Mouse (Mus musculus) MEL (cell line): ENCODE results near the gene Sertad1. TPM values are rescaled to one million over a fixed set of nuclear protein-coding genes. Genes with fewer than 3 reads are reported as not detected.

Source experiments
- DNase-seq: peaks from one replicate; pipeline ENCODE4 v3.0.0; 2011; ENCODE audit warnings: low read depth, low spot score
- H3K27ac ChIP-seq: 2 replicates; pipeline ENCODE4 v1.5.1; 2012; ENCODE audit warnings: low read depth, mild to moderate bottlenecking, control low read depth, low read length, moderate library complexity; ENCODE audit not compliant: control insufficient read depth
- H3K27me3 ChIP-seq, 2 experiments: fragments of 150-350 bp in 1 of 2; sonication (generic) in 1 of 2; 2 replicates each; pipeline ENCODE4 v1.6.1; 2012; ENCODE audit warnings: low read length in 2 of 2, mild to moderate bottlenecking in 2 of 2, improper control_type of control experiment in 1 of 2, moderate library complexity in 1 of 2; ENCODE audit not compliant: insufficient read depth in 2 of 2, control insufficient read depth in 1 of 2
- H3K36me3 ChIP-seq, 2 experiments: 2 replicates each; pipeline ENCODE4 v1.6.1; 2012 to 2014; ENCODE audit warnings: low read length in 2 of 2, improper control_type of control experiment in 1 of 2, inconsistent platforms in 1 of 2, mild to moderate bottlenecking in 1 of 2; ENCODE audit not compliant: insufficient read depth in 2 of 2, control insufficient read depth in 1 of 2
- H3K4me1 ChIP-seq, 2 experiments: fragments of 150-350 bp in 1 of 2; sonication (generic) in 1 of 2; 2 replicates each; pipeline ENCODE4 v1.6.1; 2012; ENCODE audit warnings: low read length in 2 of 2, improper control_type of control experiment in 1 of 2, mild to moderate bottlenecking in 1 of 2; ENCODE audit not compliant: insufficient read depth in 2 of 2, control insufficient read depth in 1 of 2
- H3K4me3 ChIP-seq, 2 experiments: fragments of 150-350 bp in 1 of 2; sonication (generic) in 1 of 2; 2 replicates each; pipeline ENCODE4 v1.5.1; 2012; ENCODE audit warnings: low read depth in 2 of 2, low read length in 2 of 2, mild to moderate bottlenecking in 2 of 2, moderate library complexity in 2 of 2, control low read depth in 1 of 2, improper control_type of control experiment in 1 of 2; ENCODE audit not compliant: control insufficient read depth in 1 of 2, insufficient read depth in 1 of 2
- H3K79me2 ChIP-seq: 2 replicates; pipeline ENCODE4 v1.6.1; 2012; ENCODE audit warnings: mild to moderate bottlenecking, low read length, moderate library complexity; ENCODE audit not compliant: control insufficient read depth, poor library complexity, insufficient read depth
- H3K9ac ChIP-seq: 2 replicates; pipeline ENCODE4 v1.6.1; 2012; ENCODE audit warnings: low read depth, mild to moderate bottlenecking, control low read depth, low read length, moderate library complexity; ENCODE audit not compliant: control insufficient read depth, poor library complexity, severe bottlenecking
- H3K9me3 ChIP-seq: fragments of 150-350 bp; sonication (generic); replicated peaks from 2 replicates; pipeline ENCODE4 v1.6.1; 2012; ENCODE audit warnings: mild to moderate bottlenecking, low read length, improper control_type of control experiment, moderate library complexity; ENCODE audit not compliant: insufficient read depth
- BHLHE40 ChIP-seq: IDR thresholded peaks from 2 replicates; pipeline ENCODE4 v1.6.1; 2012; ENCODE audit warnings: low read depth, mild to moderate bottlenecking, inconsistent platforms, low read length, improper control_type of control experiment, borderline replicate concordance
- CHD1 ChIP-seq: IDR thresholded peaks from 2 replicates; pipeline ENCODE4 v1.6.1; 2012; ENCODE audit warnings: low read depth, mild to moderate bottlenecking, inconsistent platforms, low read length, improper control_type of control experiment
- E2F4 ChIP-seq: IDR thresholded peaks from 2 replicates; pipeline ENCODE4 v1.6.1; 2011; ENCODE audit warnings: low read depth, low read length, improper control_type of control experiment, borderline replicate concordance
- ELF1 ChIP-seq: IDR thresholded peaks from 2 replicates; pipeline ENCODE4 v1.6.1; 2014; ENCODE audit warnings: low read depth, mild to moderate bottlenecking, inconsistent platforms, low read length, improper control_type of control experiment, moderate library complexity
- ETS1 ChIP-seq: IDR thresholded peaks from 2 replicates; pipeline ENCODE4 v1.6.1; 2012; ENCODE audit warnings: low read depth, mild to moderate bottlenecking, inconsistent platforms, low read length, improper control_type of control experiment, moderate library complexity
- GABPA ChIP-seq: IDR thresholded peaks from 2 replicates; pipeline ENCODE4 v1.6.1; 2012; ENCODE audit warnings: low read depth, mild to moderate bottlenecking, inconsistent platforms, low read length, improper control_type of control experiment, moderate library complexity
- GATA1 ChIP-seq: IDR thresholded peaks from 2 replicates; pipeline ENCODE4 v1.6.1; 2011; ENCODE audit warnings: low read depth, low read length, improper control_type of control experiment
- JUND ChIP-seq: IDR thresholded peaks from 2 replicates; pipeline ENCODE4 v1.6.1; 2011; ENCODE audit warnings: low read depth, mild to moderate bottlenecking, improper control_type of control experiment, low read length
- MAFK ChIP-seq: IDR thresholded peaks from 2 replicates; pipeline ENCODE4 v1.6.1; 2011; ENCODE audit warnings: low read depth, mild to moderate bottlenecking, low read length, improper control_type of control experiment, borderline replicate concordance
- MAX ChIP-seq: IDR thresholded peaks from 2 replicates; pipeline ENCODE4 v1.6.1; 2011; ENCODE audit warnings: low read length, improper control_type of control experiment
- MAZ ChIP-seq: IDR thresholded peaks from 2 replicates; pipeline ENCODE4 v1.6.1; 2012; ENCODE audit warnings: low read depth, mild to moderate bottlenecking, inconsistent platforms, low read length, improper control_type of control experiment
- MXI1 ChIP-seq: IDR thresholded peaks from 2 replicates; pipeline ENCODE4 v1.6.1; 2011; ENCODE audit warnings: mild to moderate bottlenecking, low read depth, low read length, improper control_type of control experiment
- MYB ChIP-seq: IDR thresholded peaks from 2 replicates; pipeline ENCODE4 v1.6.1; 2011; ENCODE audit warnings: mild to moderate bottlenecking, low read depth, low read length, improper control_type of control experiment
- MYC ChIP-seq: IDR thresholded peaks from 2 replicates; pipeline ENCODE4 v1.6.1; 2011; ENCODE audit warnings: low read depth, mild to moderate bottlenecking, low read length, improper control_type of control experiment, moderate library complexity
- NELFE ChIP-seq: IDR thresholded peaks from 2 replicates; pipeline ENCODE4 v1.6.1; 2011; ENCODE audit warnings: low read depth, low read length, improper control_type of control experiment
- POLR2A ChIP-seq, 2 experiments: IDR thresholded peaks; 2 replicates each; pipeline ENCODE4 v1.6.1; 2011 to 2012; ENCODE audit warnings: low read length in 2 of 2, mild to moderate bottlenecking in 2 of 2, control low read depth in 1 of 2, improper control_type of control experiment in 1 of 2, low read depth in 1 of 2, moderate library complexity in 1 of 2; ENCODE audit not compliant: control insufficient read depth in 1 of 2, insufficient read depth in 1 of 2, poor library complexity in 1 of 2
- POLR2AphosphoS2 ChIP-seq: IDR thresholded peaks from 2 replicates; pipeline ENCODE4 v1.6.1; 2011; ENCODE audit warnings: low read length, improper control_type of control experiment
- POLR2AphosphoS5 ChIP-seq: IDR thresholded peaks from 2 replicates; pipeline ENCODE4 v1.6.1; 2012; ENCODE audit warnings: low read depth, borderline replicate concordance, mild to moderate bottlenecking, inconsistent platforms, low read length, moderate library complexity, mixed read lengths
- RAD21 ChIP-seq: IDR thresholded peaks from 2 replicates; pipeline ENCODE4 v1.6.1; 2011; ENCODE audit warnings: mild to moderate bottlenecking, low read depth, low read length, improper control_type of control experiment
- SIN3A ChIP-seq: IDR thresholded peaks from 2 replicates; pipeline ENCODE4 v1.6.1; 2012; ENCODE audit warnings: low read length, improper control_type of control experiment, inconsistent platforms
- SMC3 ChIP-seq: IDR thresholded peaks from 2 replicates; pipeline ENCODE4 v1.6.1; 2011; ENCODE audit warnings: low read depth, low read length, improper control_type of control experiment
- TAL1 ChIP-seq: IDR thresholded peaks from 2 replicates; pipeline ENCODE4 v1.6.1; 2012; ENCODE audit warnings: mild to moderate bottlenecking, inconsistent platforms, low read length, moderate library complexity, mixed read lengths
- TBP ChIP-seq: IDR thresholded peaks from 2 replicates; pipeline ENCODE4 v1.8.0; 2011; ENCODE audit warnings: low read depth, low read length, improper control_type of control experiment
- TCF12 ChIP-seq: IDR thresholded peaks from 2 replicates; pipeline ENCODE4 v1.6.1; 2014; ENCODE audit warnings: low read depth, mild to moderate bottlenecking, inconsistent platforms, low read length, improper control_type of control experiment, moderate library complexity
- UBTF ChIP-seq: IDR thresholded peaks from 2 replicates; pipeline ENCODE4 v1.6.1; 2012; ENCODE audit warnings: low read depth, mild to moderate bottlenecking, inconsistent platforms, low read length, improper control_type of control experiment, moderate library complexity, borderline replicate concordance; ENCODE audit not compliant: insufficient read depth
- USF1 ChIP-seq: IDR thresholded peaks from 2 replicates; pipeline ENCODE4 v1.6.1; 2014; ENCODE audit warnings: low read depth, mild to moderate bottlenecking, inconsistent platforms, low read length, improper control_type of control experiment, moderate library complexity
- USF2 ChIP-seq, 2 experiments: IDR thresholded peaks; 2 replicates each; pipeline ENCODE4 v1.6.1; 2011 to 2012; ENCODE audit warnings: improper control_type of control experiment in 2 of 2, low read length in 2 of 2, borderline replicate concordance in 1 of 2, inconsistent platforms in 1 of 2, low read depth in 1 of 2, mild to moderate bottlenecking in 1 of 2; ENCODE audit not compliant: insufficient read depth in 1 of 2
- ZMIZ1 ChIP-seq: IDR thresholded peaks from 2 replicates; pipeline ENCODE4 v1.6.1; 2012; ENCODE audit warnings: low read depth, mild to moderate bottlenecking, inconsistent platforms, low read length, improper control_type of control experiment, moderate library complexity
- ZNF384 ChIP-seq: IDR thresholded peaks from 2 replicates; pipeline ENCODE4 v1.6.1; 2012; ENCODE audit warnings: low read depth, mild to moderate bottlenecking, inconsistent platforms, low read length, improper control_type of control experiment
- polyA plus RNA-seq, 2 experiments: library from polyadenylated mRNA; stranded (reverse) in 1 of 2; unstranded in 1 of 2; fragments of >175 nt in 1 of 2; fragments of >200 nt in 1 of 2; gene quantifications; 2 replicates each; pipeline versions ENCODE4 v1.2.1 to v1.2.4; 2012; ENCODE audit warnings: low replicate concordance in 2 of 2, low read depth in 1 of 2; ENCODE audit not compliant: insufficient read length in 2 of 2, insufficient read depth in 1 of 2, missing spikeins in 1 of 2
- total RNA-seq: library from RNA; depleted of rRNA; stranded (reverse); fragments of 300-350 nt; gene quantifications from 2 replicates; pipeline ENCODE4 v1.2.3, GENCODE M21; 2012

The Sertad1 gene
- total and polyA plus RNA-seq, 3 experiments: 9.9 to 10.6 TPM; not detected in 1

GRCm38 (mm10) chr7:27452206-27452770 is 34.4 kb upstream of the Sertad1 start:
- Histone ChIP-seq H3K27me3 (no peaks in the 10 kb centered on the region), H3K4me1 (peaks cover 8 to 26% of the 10 kb centered on the region in 2 experiments)
- TF ChIP-seq CHD1: no peak
- no peak for TF ChIP-seq SIN3A
- TF ChIP-seq TCF12: no peak
- no peak for TF ChIP-seq SMC3
- no peak for TF ChIP-seq ZMIZ1
- TF ChIP-seq, all 39 proteins: peak for 0
- Histone ChIP-seq H3K9me3 (no peaks in the 10 kb centered on the region), H3K4me3 (no peak overlapping the region), H3K27ac (no peak overlapping the region), H3K79me2 (peaks cover 24% of the 10 kb centered on the region), H3K36me3 (peaks cover 0 to 47% of the 10 kb centered on the region in 2 experiments; a peak in 3 of 4 replicates), H3K9ac (no peak overlapping the region)
- no peak for DNase-seq

- peak overlapping the region; percentile 91 for H3K27ac ChIP-seq
- H3K4me1 ChIP-seq: peaks cover 10 to 27% of the 10 kb centered on the region in 2 experiments
- TF ChIP-seq SIN3A (peak; percentile 92), UBTF (no peak), E2F4 (no peak), NELFE (no peak), POLR2A (IDR thresholded peaks at IDR 0.05; ENCODE audit: control insufficient read depth in 1 of 2, insufficient read depth in 1 of 2, low read depth in 1 of 2, low read length in 2 of 2, poor library complexity in 1 of 2) (peak in 1 of 2 experiments; percentile 29; a peak in 1 of 4 replicates), TBP (peak; percentile 99), POLR2AphosphoS2 (no peak), BHLHE40 (peak; percentile 96), MAX (peak; percentile 93), TAL1 (peak; percentile 48; the same call in 1 of the 2 replicates), JUND (no peak), POLR2AphosphoS5 (no peak), USF1 (peak; percentile 98), USF2 (IDR thresholded peaks at IDR 0.05; ENCODE audit: borderline replicate concordance in 1 of 2, insufficient read depth in 1 of 2, low read depth in 1 of 2, low read length in 2 of 2) (peak; percentile 90 to 94), GABPA (no peak), ZNF384 (peak; percentile 62), MAFK (no peak), MYC (peak; percentile 36; the same call in 1 of the 2 replicates), ETS1 (peak; percentile 93), RAD21 (no peak), MAZ (no peak; the same call in 1 of the 2 replicates), MXI1 (peak; percentile 90), GATA1 (peak; percentile 83), ELF1 (no peak), MYB (peak; percentile 91), ZMIZ1 (no peak)
Measured at GRCm38 (mm10) chr7:27454461-27455121, 32.1 kb upstream of the Sertad1 start.

More at GRCm38 (mm10) chr7:27454461-27455121, 32.1 kb upstream of the Sertad1 start:
- Histone ChIP-seq H3K79me2 (peaks cover 21% of the 10 kb centered on the region), H3K36me3 (peaks cover 0 to 55% of the 10 kb centered on the region in 2 experiments; a peak in 3 of 4 replicates), H3K9ac (peak overlapping the region; percentile 20; the same call in 1 of the 2 replicates), H3K9me3 (no peaks in the 10 kb centered on the region), H3K4me3 (peak overlapping the region; percentile 9 to 19), H3K27me3 (no peaks in the 10 kb centered on the region)
- peak; percentile 94 for DNase-seq
